22 mouse cellular contexts compared by ENCODE assay signal in the genomic region with DNA sequence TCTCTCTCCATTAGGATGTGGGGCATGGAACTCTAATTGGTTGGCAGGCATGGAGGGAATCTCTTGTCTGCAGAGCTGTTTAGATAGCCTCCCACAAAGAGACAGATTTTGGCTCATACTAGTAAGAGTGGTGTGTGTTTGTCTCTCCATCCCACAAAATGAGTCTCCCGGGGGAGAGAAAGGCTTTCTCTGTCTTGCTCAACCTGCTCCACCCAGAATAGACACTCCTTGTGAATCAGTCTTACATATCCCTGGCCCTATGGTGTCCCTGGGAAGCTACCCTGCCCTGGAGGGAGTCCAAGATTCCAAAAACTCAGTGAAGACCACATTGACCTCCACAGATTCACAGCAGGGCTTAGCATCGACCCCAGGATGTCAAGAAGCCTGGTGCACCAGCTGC. TPM values are rescaled to one million over a fixed set of nuclear protein-coding genes. Genes with fewer than 3 reads are reported as not detected.
DNase-seq lines count a peak whose midpoint lies in the region; ATAC-seq and TF ChIP-seq lines count a peak whose summit lies in the region.
"Had no signal": no experiment of that assay in that cellular context is flagged by ENCODE, and none has a peak within 500 bp of the region (broad histone marks: within the 10 kb centered on the region; RNA-seq: fewer than 3 reads in every experiment).

No protein-coding gene starts in this region.

- H3K27me3 ChIP-seq in forebrain, embryonic 10.5 days (ENCODE audit: poor library complexity, severe bottlenecking), result peaks cover 22% of the 10 kb centered on the region
- H3K27me3 ChIP-seq in forebrain, postnatal 0 days (ENCODE audit: insufficient read depth, low read length), result no peaks in the 10 kb centered on the region
- peaks cover 17% of the 10 kb centered on the region; the same call in 1 of the 2 replicates for H3K27me3 ChIP-seq in midbrain, embryonic 10.5 days (ENCODE audit: low read depth, poor library complexity, severe bottlenecking)
- no peaks in the 10 kb centered on the region for H3K27me3 ChIP-seq in midbrain, embryonic 14.5 days (ENCODE audit: control insufficient read depth, insufficient read depth, low read length)
- no peaks in the 10 kb centered on the region for H3K27me3 ChIP-seq in myocyte (ENCODE audit: control insufficient read depth, insufficient read depth, insufficient read length)
- H3K27me3 ChIP-seq: embryonic facial prominence, embryonic 12.5 days; limb, embryonic 15.5 days had no signal

- TF ChIP-seq POLR2A in myocyte (IDR thresholded peaks at IDR 0.05; ENCODE audit: insufficient read length, low read depth), result no peak

- peak overlapping the region; percentile 84; the same call in 1 of the 2 replicates for H3K4me3 ChIP-seq in forebrain, embryonic 10.5 days
- no peak overlapping the region for H3K4me3 ChIP-seq in forebrain, postnatal 0 days (ENCODE audit: low read depth, low read length)
- H3K4me3 ChIP-seq in midbrain, embryonic 10.5 days, result no peak overlapping the region
- no peak overlapping the region for H3K4me3 ChIP-seq in midbrain, embryonic 14.5 days (replicated peaks; ENCODE audit: low read depth, low read length)
- H3K4me3 ChIP-seq in myocyte, result no peak overlapping the region

- H3ac ChIP-seq in myocyte (ENCODE audit: control insufficient read depth, insufficient read length), result no peak overlapping the region

- H3K79me2 ChIP-seq in myocyte (ENCODE audit: control insufficient read depth, insufficient read depth), result peaks cover 31% of the 10 kb centered on the region

- H3K4me1 ChIP-seq in forebrain, embryonic 10.5 days, result peaks cover 52% of the 10 kb centered on the region
- H3K4me1 ChIP-seq in forebrain, postnatal 0 days (ENCODE audit: insufficient read depth), result peaks cover 16% of the 10 kb centered on the region
- peaks cover 44% of the 10 kb centered on the region for H3K4me1 ChIP-seq in midbrain, embryonic 10.5 days
- H3K4me1 ChIP-seq in midbrain, embryonic 14.5 days (ENCODE audit: control insufficient read depth, insufficient read depth, low read length), result peaks cover 23% of the 10 kb centered on the region

- H3K9ac ChIP-seq in forebrain, postnatal 0 days, result no peak overlapping the region
- no peak overlapping the region for H3K9ac ChIP-seq in midbrain, embryonic 14.5 days (replicated peaks; ENCODE audit: low read length)
- H3K9ac ChIP-seq: embryonic facial prominence, embryonic 12.5 days; hindbrain, embryonic 14.5 days; limb, embryonic 15.5 days had no signal

- no peak overlapping the region for H3K4me2 ChIP-seq in forebrain, postnatal 0 days (ENCODE audit: low read depth)
- H3K4me2 ChIP-seq in midbrain, embryonic 14.5 days (ENCODE audit: low read length), result no peak overlapping the region
- H3K4me2 ChIP-seq in myocyte (ENCODE audit: low read depth), result peak overlapping the region; percentile 57
- H3K4me2 ChIP-seq: hindbrain, embryonic 14.5 days had no signal

- WGBS in forebrain, embryonic 10.5 days, result 81% methylated on average over 2 of the region's 2 CpGs
- WGBS in forebrain, postnatal 0 days, result 72% methylated on average over 2 of the region's 2 CpGs
- WGBS in midbrain, embryonic 10.5 days, result 77% methylated on average over 2 of the region's 2 CpGs
- WGBS in midbrain, embryonic 14.5 days, result 84% methylated on average over 2 of the region's 2 CpGs

- no peak for ATAC-seq in forebrain, postnatal 0 days
- no peak for ATAC-seq in midbrain, embryonic 14.5 days (ENCODE audit: low FRiP score, low TSS enrichment)
- no peak for ATAC-seq in megakaryocyte, adult 5-6 weeks (ENCODE audit: poor library complexity, severe bottlenecking)
- ATAC-seq: midbrain, embryonic 13.5 days had no signal

- TF ChIP-seq CTCF in forebrain, postnatal 0 days (IDR thresholded peaks at IDR 0.05; ENCODE audit: low read depth), result no peak

- DNase-seq in forebrain, embryonic 10.5 days (ENCODE audit: extremely low spot score, low spot score), result no peak
- no peak for DNase-seq in forebrain, postnatal 0 days
- no peak for DNase-seq in midbrain, embryonic 10.5 days (ENCODE audit: low spot score)
- DNase-seq in midbrain, embryonic 14.5 days, result no peak
- peak; percentile 42 for DNase-seq in fibroblast of lung, adult 2 months (ENCODE audit: low read depth)
- no peak for DNase-seq in natural killer cell, adult 2 months (ENCODE audit: low spot score in 2 of 2)
- DNase-seq: adrenal gland, adult 8-10 months; cerebellum, adult 9-11 months; gastrocnemius, postnatal 10 days; heart, postnatal 10 days; layer of hippocampus, postnatal 36 days had no signal

- peaks cover 24% of the 10 kb centered on the region for H3K36me3 ChIP-seq in forebrain, embryonic 10.5 days (replicated peaks)
- no peaks in the 10 kb centered on the region; the same call in 1 of the 2 replicates for H3K36me3 ChIP-seq in forebrain, postnatal 0 days (ENCODE audit: insufficient read depth)
- peaks cover 22% of the 10 kb centered on the region for H3K36me3 ChIP-seq in midbrain, embryonic 10.5 days
- peaks cover 3% of the 10 kb centered on the region; the same call in 1 of the 2 replicates for H3K36me3 ChIP-seq in midbrain, embryonic 14.5 days (ENCODE audit: control insufficient read depth, insufficient read depth, low read length)
- no peaks in the 10 kb centered on the region for H3K36me3 ChIP-seq in myocyte (ENCODE audit: control insufficient read depth, insufficient read depth)
- H3K36me3 ChIP-seq: midbrain, embryonic 13.5 days had no signal

- H3K9me3 ChIP-seq in forebrain, embryonic 10.5 days, result no peaks in the 10 kb centered on the region
- no peaks in the 10 kb centered on the region for H3K9me3 ChIP-seq in forebrain, postnatal 0 days (ENCODE audit: low read length)
- H3K9me3 ChIP-seq in midbrain, embryonic 10.5 days (replicated peaks), result no peaks in the 10 kb centered on the region
- H3K9me3 ChIP-seq in midbrain, embryonic 14.5 days (ENCODE audit: control insufficient read depth, low read length), result no peaks in the 10 kb centered on the region
- H3K9me3 ChIP-seq: embryonic facial prominence, embryonic 12.5 days; limb, embryonic 15.5 days; midbrain, embryonic 13.5 days had no signal

- H3K27ac ChIP-seq in forebrain, embryonic 10.5 days, result peak overlapping the region; percentile 97
- H3K27ac ChIP-seq in forebrain, postnatal 0 days (ENCODE audit: low read depth, low read length), result no peak overlapping the region
- 0 out of 2 replicates have a peak overlapping the region, but pooled peaks have one; percentile 98 for H3K27ac ChIP-seq in midbrain, embryonic 10.5 days (replicated peaks)
- H3K27ac ChIP-seq in midbrain, embryonic 14.5 days (replicated peaks; ENCODE audit: low read depth, low read length), result no peak overlapping the region
- H3K27ac ChIP-seq: embryonic facial prominence, embryonic 12.5 days; hindbrain, embryonic 14.5 days; kidney, postnatal 0 days; limb, embryonic 15.5 days; midbrain, embryonic 13.5 days; stomach, postnatal 0 days had no signal

TF ChIP-seq in myocyte, 11 proteins besides CTCF, POLR2A, EP300 and RAD21:
- TF ChIP-seq TCF12 (IDR thresholded peaks at IDR 0.05; ENCODE audit: insufficient read depth, poor library complexity, severe bottlenecking) (no peak), MYOD1 (IDR thresholded peaks at IDR 0.05; ENCODE audit: control insufficient read depth in 1 of 3, insufficient read length in 2 of 3, low read depth in 2 of 3) (no peak), E2F4 (IDR thresholded peaks at IDR 0.05; ENCODE audit: insufficient read depth) (no peak), CEBPB (IDR thresholded peaks at IDR 0.05; ENCODE audit: insufficient read depth, poor library complexity, severe bottlenecking) (peak; percentile 65; the same call in 1 of the 2 replicates), POLR2AphosphoS2 (IDR thresholded peaks at IDR 0.05; ENCODE audit: insufficient read length, low read depth) (no peak)

RNA-seq across cellular contexts. Expression of a gene that starts 1.6 kb away (rescaled TPM):
- polyA plus RNA-seq in forebrain, embryonic 10.5 days (2016; fragmentation: Nextera tagmentation; extraction: Ambion mirVana), result 337 and 341 TPM in 2 replicates
- 278 and 322 TPM in 2 replicates for total RNA-seq in forebrain, postnatal 0 days (2014; rRNA removed)
- 193 and 220 TPM in 2 replicates for polyA plus RNA-seq in forebrain, postnatal 0 days (2015; fragmentation: Nextera tagmentation; extraction: Ambion mirVana)
- 320 and 339 TPM in 2 replicates for polyA plus RNA-seq in midbrain, embryonic 10.5 days (2016; fragmentation: Nextera tagmentation; extraction: Ambion mirVana)
- polyA plus RNA-seq in midbrain, embryonic 14.5 days (2014; fragmentation: Nextera tagmentation; extraction: Ambion mirVana), result 232 and 238 TPM in 2 replicates
- polyA plus RNA-seq in myocyte (2012; fragmentation: generic; extraction: Trizol), result 136 TPM
- total RNA-seq in megakaryocyte, adult 5-6 weeks (2015), result 354 and 364 TPM in 2 replicates
- total RNA-seq in megakaryocyte, adult 5-6 weeks (2017), result 189 and 193 TPM in 2 replicates

RNA-seq across cellular contexts. Expression of a gene that starts 15.9 kb away (rescaled TPM):
- polyA plus RNA-seq in forebrain, embryonic 10.5 days (2016; fragmentation: Nextera tagmentation; extraction: Ambion mirVana), result not detected in 2 replicates
- 0.43 TPM in 1 of 2 replicates, not detected in the other for total RNA-seq in forebrain, postnatal 0 days (2014; rRNA removed)
- polyA plus RNA-seq in forebrain, postnatal 0 days (2015; fragmentation: Nextera tagmentation; extraction: Ambion mirVana), result 0.08 and 0.16 TPM in 2 replicates
- not detected in 2 replicates for polyA plus RNA-seq in midbrain, embryonic 10.5 days (2016; fragmentation: Nextera tagmentation; extraction: Ambion mirVana)
- not detected in 2 replicates for polyA plus RNA-seq in midbrain, embryonic 14.5 days (2014; fragmentation: Nextera tagmentation; extraction: Ambion mirVana)
- not detected for polyA plus RNA-seq in myocyte (2012; fragmentation: generic; extraction: Trizol)
- 1.1 and 1.8 TPM in 2 replicates for total RNA-seq in megakaryocyte, adult 5-6 weeks (2015)
- 1.3 and 3.5 TPM in 2 replicates for total RNA-seq in megakaryocyte, adult 5-6 weeks (2017)
- total RNA-seq: gastrocnemius, postnatal 10 days had no signal
- polyA plus RNA-seq: embryonic facial prominence, embryonic 12.5 days; erythroblast, embryonic 14.5 days; intestine, embryonic 14.5 days; kidney, postnatal 0 days; midbrain, embryonic 13.5 days had no signal

RNA-seq across cellular contexts. Expression of a gene that starts 50.1 kb away (rescaled TPM):
- polyA plus RNA-seq in forebrain, embryonic 10.5 days (2016; fragmentation: Nextera tagmentation; extraction: Ambion mirVana), result 13.7 and 14.7 TPM in 2 replicates
- 1.7 and 3.0 TPM in 2 replicates for total RNA-seq in forebrain, postnatal 0 days (2014; rRNA removed)
- polyA plus RNA-seq in forebrain, postnatal 0 days (2015; fragmentation: Nextera tagmentation; extraction: Ambion mirVana), result 1.2 and 1.6 TPM in 2 replicates
- polyA plus RNA-seq in midbrain, embryonic 10.5 days (2016; fragmentation: Nextera tagmentation; extraction: Ambion mirVana), result 17.7 TPM in 2 replicates
- 1.8 and 2.5 TPM in 2 replicates for polyA plus RNA-seq in midbrain, embryonic 14.5 days (2014; fragmentation: Nextera tagmentation; extraction: Ambion mirVana)
- 0.08 TPM for polyA plus RNA-seq in myocyte (2012; fragmentation: generic; extraction: Trizol)
- total RNA-seq in megakaryocyte, adult 5-6 weeks (2015), result 44.4 and 45.1 TPM in 2 replicates
- 51.2 and 59.3 TPM in 2 replicates for total RNA-seq in megakaryocyte, adult 5-6 weeks (2017)

RNA-seq across cellular contexts. Expression of a gene that starts 55.7 kb away (rescaled TPM):
- not detected in 2 replicates for polyA plus RNA-seq in forebrain, embryonic 10.5 days (2016; fragmentation: Nextera tagmentation; extraction: Ambion mirVana)
- 0.38 and 2.9 TPM in 2 replicates for total RNA-seq in forebrain, postnatal 0 days (2014; rRNA removed)
- polyA plus RNA-seq in forebrain, postnatal 0 days (2015; fragmentation: Nextera tagmentation; extraction: Ambion mirVana), result 1.7 TPM in 2 replicates
- polyA plus RNA-seq in midbrain, embryonic 10.5 days (2016; fragmentation: Nextera tagmentation; extraction: Ambion mirVana), result 0.43 and 0.59 TPM in 2 replicates
- 1.9 and 3.0 TPM in 2 replicates for polyA plus RNA-seq in midbrain, embryonic 14.5 days (2014; fragmentation: Nextera tagmentation; extraction: Ambion mirVana)
- 3.3 TPM for polyA plus RNA-seq in myocyte (2012; fragmentation: generic; extraction: Trizol)
- total RNA-seq in megakaryocyte, adult 5-6 weeks (2015), result 0.85 and 1.1 TPM in 2 replicates
- 3.4 and 6.4 TPM in 2 replicates for total RNA-seq in megakaryocyte, adult 5-6 weeks (2017)
- total RNA-seq: adrenal gland, adult 8-10 months; CH12.LX had no signal
- polyA plus RNA-seq: erythroblast, embryonic 14.5 days; intestine, embryonic 14.5 days had no signal

Comparison
In these comparisons a context has a peak if more than half of its experiments do, and no peak if none do; other contexts are left out.
1. H3K27ac ChIP-seq: peak in forebrain, embryonic 10.5 days (single experiment) and midbrain, embryonic 10.5 days (single experiment); none in forebrain, postnatal 0 days (single experiment) and midbrain, embryonic 14.5 days (single experiment).